Mouse (Mus musculus): Measurements from ENCODE around the gene Thsd4. TPM values are rescaled to one million over a fixed set of nuclear protein-coding genes. Genes with fewer than 3 reads are reported as not detected.

Gene Thsd4
- total and polyA plus RNA-seq, 2 experiments from 2014 or later: 4.8 to 45.0 TPM

GRCm38 (mm10) chr9:60195502-60195901 lies 326.3 kb downstream of the Thsd4 start:
- no peak overlapping the region for H3K4me3 ChIP-seq (ENCODE audit: low read depth, low read length)
- ATAC-seq (ENCODE audit: insufficient read depth, low read depth): no peak
- 83% methylated on average over 2 of the region's 2 CpGs for WGBS
- H3K9me3 ChIP-seq (replicated peaks; ENCODE audit: control insufficient read depth, low read length): no peaks in the 10 kb centered on the region
- no peaks in the 10 kb centered on the region for H3K27me3 ChIP-seq (ENCODE audit: control insufficient read depth, insufficient read depth, low read length)
- TF ChIP-seq CTCF (IDR thresholded peaks at IDR 0.05; ENCODE audit: low read depth) (peak; percentile 30), EP300 (IDR thresholded peaks at IDR 0.05; ENCODE audit: low read depth) (no peak)
- no peak overlapping the region for H3K27ac ChIP-seq (ENCODE audit: low read depth)
- H3K4me2 ChIP-seq (ENCODE audit: low read depth, low read length): no peak overlapping the region
- no peaks in the 10 kb centered on the region for H3K4me1 ChIP-seq (ENCODE audit: control insufficient read depth, insufficient read depth)
- no peak overlapping the region for H3K9ac ChIP-seq (replicated peaks; ENCODE audit: low read depth, low read length)
- DNase-seq (ENCODE audit: low spot score): no peak
- no peaks in the 10 kb centered on the region for H3K36me3 ChIP-seq (replicated peaks; ENCODE audit: control insufficient read depth, insufficient read depth, low read length)

GRCm38 (mm10) chr9:60194905-60195304 lies 326.9 kb downstream of the Thsd4 start:
- DNase-seq (ENCODE audit: low spot score): no peak
- H3K27ac ChIP-seq (ENCODE audit: low read depth): no peak overlapping the region

DNA sequence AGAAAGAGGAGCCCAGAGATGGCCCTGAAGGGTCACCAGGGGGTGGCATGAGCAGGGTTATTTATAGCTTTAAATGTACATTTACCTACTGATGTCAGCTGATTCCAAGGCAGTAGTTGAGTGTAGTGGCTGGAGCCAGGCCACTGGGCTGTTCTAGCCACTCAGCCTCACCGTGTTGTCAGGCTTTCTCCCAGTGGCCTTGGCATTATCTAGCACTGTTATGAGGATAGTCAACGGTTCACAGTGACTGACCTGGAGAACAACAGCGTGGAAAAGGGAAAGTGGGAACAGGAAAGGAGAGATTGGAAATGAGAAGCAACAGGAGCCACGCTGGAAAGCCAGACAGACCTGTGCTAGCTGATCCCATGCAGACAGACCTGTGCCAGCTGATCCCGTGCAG lies 329.5 kb downstream of the Thsd4 start:
- Histone ChIP-seq H3K9me3 (replicated peaks; ENCODE audit: control insufficient read depth, low read length) (no peaks in the 10 kb centered on the region), H3K4me1 (ENCODE audit: control insufficient read depth, insufficient read depth) (peaks cover 2% of the 10 kb centered on the region; the same call in 1 of the 2 replicates), H3K27ac (ENCODE audit: low read depth) (no peak overlapping the region), H3K27me3 (ENCODE audit: control insufficient read depth, insufficient read depth, low read length) (no peaks in the 10 kb centered on the region), H3K4me3 (ENCODE audit: low read depth, low read length) (no peak overlapping the region), H3K36me3 (replicated peaks; ENCODE audit: control insufficient read depth, insufficient read depth, low read length) (no peaks in the 10 kb centered on the region), H3K4me2 (ENCODE audit: low read depth, low read length) (no peak overlapping the region), H3K9ac (replicated peaks; ENCODE audit: low read depth, low read length) (0 out of 2 replicates have a peak overlapping the region, but pooled peaks have one; percentile 8)
- DNase-seq (ENCODE audit: low spot score) (no peak), ATAC-seq (ENCODE audit: insufficient read depth, low read depth) (no peak; the same call in 1 of the 2 replicates)
- no peak for TF ChIP-seq EP300 (IDR thresholded peaks at IDR 0.05; ENCODE audit: low read depth)
- TF ChIP-seq CTCF (IDR thresholded peaks at IDR 0.05; ENCODE audit: low read depth): no peak
- WGBS: 31% methylated on average over 5 of the region's 5 CpGs

More at GRCm38 (mm10) chr9:60194905-60195304, 326.9 kb downstream of the Thsd4 start:
- Histone ChIP-seq H3K9ac (replicated peaks; ENCODE audit: low read depth, low read length) (no peak overlapping the region), H3K4me1 (ENCODE audit: control insufficient read depth, insufficient read depth) (no peaks in the 10 kb centered on the region), H3K4me3 (ENCODE audit: low read depth, low read length) (no peak overlapping the region), H3K36me3 (replicated peaks; ENCODE audit: control insufficient read depth, insufficient read depth, low read length) (no peaks in the 10 kb centered on the region), H3K9me3 (replicated peaks; ENCODE audit: control insufficient read depth, low read length) (no peaks in the 10 kb centered on the region), H3K4me2 (ENCODE audit: low read depth, low read length) (no peak overlapping the region), H3K27me3 (ENCODE audit: control insufficient read depth, insufficient read depth, low read length) (no peaks in the 10 kb centered on the region)
- TF ChIP-seq EP300 (IDR thresholded peaks at IDR 0.05; ENCODE audit: low read depth) (no peak), CTCF (IDR thresholded peaks at IDR 0.05; ENCODE audit: low read depth) (no peak)
- 85% methylated on average over 6 of the region's 6 CpGs for WGBS
- no peak for ATAC-seq (ENCODE audit: insufficient read depth, low read depth)

- no peak for ATAC-seq (ENCODE audit: insufficient read depth, low read depth)
- no peak for DNase-seq (ENCODE audit: low spot score)
- peaks cover 8% of the 10 kb centered on the region for H3K4me1 ChIP-seq (ENCODE audit: control insufficient read depth, insufficient read depth)
- H3K9me3 ChIP-seq (replicated peaks; ENCODE audit: control insufficient read depth, low read length): no peaks in the 10 kb centered on the region
- H3K9ac ChIP-seq (replicated peaks; ENCODE audit: low read depth, low read length): no peak overlapping the region
- no peak overlapping the region for H3K27ac ChIP-seq (ENCODE audit: low read depth)
- H3K4me2 ChIP-seq (ENCODE audit: low read depth, low read length): no peak overlapping the region
- TF ChIP-seq CTCF (IDR thresholded peaks at IDR 0.05; ENCODE audit: low read depth): no peak
- no peak for TF ChIP-seq EP300 (IDR thresholded peaks at IDR 0.05; ENCODE audit: low read depth)
- H3K27me3 ChIP-seq (ENCODE audit: control insufficient read depth, insufficient read depth, low read length): no peaks in the 10 kb centered on the region
- no peak overlapping the region for H3K4me3 ChIP-seq (ENCODE audit: low read depth, low read length)
- no peaks in the 10 kb centered on the region for H3K36me3 ChIP-seq (replicated peaks; ENCODE audit: control insufficient read depth, insufficient read depth, low read length)
- WGBS: 66% methylated on average over 2 of the region's 2 CpGs
These were observed 334.4 kb downstream of the Thsd4 start for GRCm38 (mm10) chr9:60187437-60187836.

DNA sequence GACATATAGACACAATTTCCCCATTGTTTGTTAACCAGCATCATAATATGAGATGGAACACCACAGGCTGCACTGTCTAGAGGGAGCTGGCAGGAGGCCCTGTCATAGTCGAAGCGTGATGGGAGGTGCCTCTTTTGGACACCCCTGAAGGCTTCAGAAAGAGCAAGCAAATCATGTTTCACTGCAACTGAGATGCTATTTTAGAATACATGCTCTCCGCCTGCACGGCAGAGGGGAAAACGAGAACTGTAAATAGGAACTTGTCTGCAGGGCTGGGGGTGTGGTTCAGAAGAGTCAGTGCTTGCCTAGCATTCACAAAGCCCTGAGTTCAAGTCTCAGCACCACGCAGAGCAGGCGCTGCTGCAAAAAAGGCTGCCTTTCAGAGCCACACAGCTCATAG lies 334.9 kb downstream of the Thsd4 start:
- Histone ChIP-seq H3K4me1 (ENCODE audit: control insufficient read depth, insufficient read depth) (peaks cover 8% of the 10 kb centered on the region), H3K4me3 (ENCODE audit: low read depth, low read length) (no peak overlapping the region), H3K27ac (ENCODE audit: low read depth) (no peak overlapping the region), H3K27me3 (ENCODE audit: control insufficient read depth, insufficient read depth, low read length) (no peaks in the 10 kb centered on the region), H3K4me2 (ENCODE audit: low read depth, low read length) (no peak overlapping the region), H3K9ac (replicated peaks; ENCODE audit: low read depth, low read length) (no peak overlapping the region), H3K9me3 (replicated peaks; ENCODE audit: control insufficient read depth, low read length) (no peaks in the 10 kb centered on the region), H3K36me3 (replicated peaks; ENCODE audit: control insufficient read depth, insufficient read depth, low read length) (no peaks in the 10 kb centered on the region)
- DNase-seq (ENCODE audit: low spot score) (no peak), ATAC-seq (ENCODE audit: insufficient read depth, low read depth) (no peak)
- 52% methylated on average over 7 of the region's 7 CpGs for WGBS
- TF ChIP-seq EP300 (IDR thresholded peaks at IDR 0.05; ENCODE audit: low read depth) (no peak), CTCF (IDR thresholded peaks at IDR 0.05; ENCODE audit: low read depth) (no peak)

GRCm38 (mm10) chr9:60184083-60184482 lies 337.8 kb downstream of the Thsd4 start:
- Histone ChIP-seq H3K9me3 (replicated peaks; ENCODE audit: control insufficient read depth, low read length) (no peaks in the 10 kb centered on the region), H3K36me3 (replicated peaks; ENCODE audit: control insufficient read depth, insufficient read depth, low read length) (no peaks in the 10 kb centered on the region), H3K27ac (ENCODE audit: low read depth) (no peak overlapping the region), H3K4me3 (ENCODE audit: low read depth, low read length) (no peak overlapping the region), H3K9ac (replicated peaks; ENCODE audit: low read depth, low read length) (no peak overlapping the region), H3K4me1 (ENCODE audit: control insufficient read depth, insufficient read depth) (peaks cover 8% of the 10 kb centered on the region), H3K27me3 (ENCODE audit: control insufficient read depth, insufficient read depth, low read length) (no peaks in the 10 kb centered on the region), H3K4me2 (ENCODE audit: low read depth, low read length) (no peak overlapping the region)
- WGBS: 70% methylated on average over 3 of the region's 3 CpGs
- ATAC-seq (ENCODE audit: insufficient read depth, low read depth): no peak
- no peak for TF ChIP-seq CTCF (IDR thresholded peaks at IDR 0.05; ENCODE audit: low read depth)
- no peak for TF ChIP-seq EP300 (IDR thresholded peaks at IDR 0.05; ENCODE audit: low read depth)
- no peak for DNase-seq (ENCODE audit: low spot score)
